Mouse (Mus musculus): ENCODE results near the gene Usp6nl. TPM values are rescaled to one million over a fixed set of nuclear protein-coding genes. Genes with fewer than 3 reads are reported as not detected.

The Usp6nl gene
- polyA plus RNA-seq, 1 experiment from 2014 or later, result 8.6 TPM

GRCm38 (mm10) chr2:6309373-6309821, 13.1 kb upstream of the Usp6nl start:
- 61% methylated on average over 6 of the region's 6 CpGs for WGBS
- ATAC-seq (ENCODE audit: low FRiP score, low read depth), result peak; percentile 19; the same call in 1 of the 2 replicates
- no peak overlapping the region for H3K4me2 ChIP-seq (replicated peaks)
- no peak overlapping the region for H3K4me3 ChIP-seq
- H3K27me3 ChIP-seq, result no peaks in the 10 kb centered on the region
- H3K27ac ChIP-seq, result no peak overlapping the region
- H3K36me3 ChIP-seq, result no peaks in the 10 kb centered on the region
- no peaks in the 10 kb centered on the region for H3K4me1 ChIP-seq
- H3K9me3 ChIP-seq, result no peaks in the 10 kb centered on the region
- H3K9ac ChIP-seq, result no peak overlapping the region

GRCm38 (mm10) chr2:6312764-6313163, 9.7 kb upstream of the Usp6nl start:
- no peaks in the 10 kb centered on the region for H3K36me3 ChIP-seq
- H3K4me3 ChIP-seq, result no peak overlapping the region
- no peaks in the 10 kb centered on the region for H3K9me3 ChIP-seq
- 90% methylated on average over 10 of the region's 10 CpGs for WGBS
- H3K27me3 ChIP-seq, result no peaks in the 10 kb centered on the region
- no peak for ATAC-seq (ENCODE audit: low FRiP score, low read depth)
- no peak overlapping the region for H3K27ac ChIP-seq
- H3K9ac ChIP-seq, result no peak overlapping the region
- H3K4me2 ChIP-seq (replicated peaks), result no peak overlapping the region
- no peaks in the 10 kb centered on the region for H3K4me1 ChIP-seq

- Histone ChIP-seq H3K4me2 (replicated peaks) (no peak overlapping the region), H3K9me3 (no peaks in the 10 kb centered on the region), H3K27me3 (no peaks in the 10 kb centered on the region), H3K4me1 (no peaks in the 10 kb centered on the region), H3K27ac (no peak overlapping the region), H3K4me3 (no peak overlapping the region), H3K36me3 (no peaks in the 10 kb centered on the region), H3K9ac (no peak overlapping the region)
- 63% methylated on average over 1 of the region's 1 CpGs for WGBS
- ATAC-seq (ENCODE audit: low FRiP score, low read depth), result no peak
Observed at GRCm38 (mm10) chr2:6313733-6314132, 8.7 kb upstream of the Usp6nl start.

- Histone ChIP-seq H3K27ac (no peak overlapping the region), H3K4me1 (peaks cover 23% of the 10 kb centered on the region), H3K4me2 (replicated peaks) (no peak overlapping the region), H3K27me3 (no peaks in the 10 kb centered on the region), H3K9ac (no peak overlapping the region), H3K9me3 (no peaks in the 10 kb centered on the region), H3K36me3 (no peaks in the 10 kb centered on the region), H3K4me3 (no peak overlapping the region)
- no peak for ATAC-seq (ENCODE audit: low FRiP score, low read depth)
- WGBS, result 69% methylated on average over 3 of the region's 3 CpGs
Observed at GRCm38 (mm10) chr2:6320153-6320552, 2.3 kb upstream of the Usp6nl start.

- H3K36me3 ChIP-seq, result no peaks in the 10 kb centered on the region
- peak overlapping the region; percentile 65 for H3K4me2 ChIP-seq (replicated peaks)
- no peaks in the 10 kb centered on the region for H3K9me3 ChIP-seq
- peak overlapping the region; percentile 95 for H3K9ac ChIP-seq
- H3K4me3 ChIP-seq, result peak overlapping the region; percentile 88
- 3% methylated on average over 9 of the region's 9 CpGs for WGBS
- ATAC-seq (ENCODE audit: low FRiP score, low read depth), result peak; percentile 20
- H3K4me1 ChIP-seq, result peaks cover 23% of the 10 kb centered on the region
- H3K27me3 ChIP-seq, result no peaks in the 10 kb centered on the region
- H3K27ac ChIP-seq, result peak overlapping the region; percentile 98
Observed at GRCm38 (mm10) chr2:6321769-6322375, 595 bp upstream of the Usp6nl start.

- Histone ChIP-seq H3K36me3 (no peaks in the 10 kb centered on the region), H3K27me3 (no peaks in the 10 kb centered on the region), H3K4me3 (peak overlapping the region; percentile 88), H3K9ac (peak overlapping the region; percentile 95), H3K27ac (peak overlapping the region; percentile 98), H3K4me2 (replicated peaks) (peak overlapping the region; percentile 65), H3K9me3 (no peaks in the 10 kb centered on the region), H3K4me1 (peaks cover 23% of the 10 kb centered on the region)
- ATAC-seq (ENCODE audit: low FRiP score, low read depth), result peak; percentile 67
- under 1% methylated on average over 58 of the region's 70 CpGs for WGBS
Observed at GRCm38 (mm10) chr2:6322938-6323521, 563 bp downstream of the Usp6nl start.

DNA sequence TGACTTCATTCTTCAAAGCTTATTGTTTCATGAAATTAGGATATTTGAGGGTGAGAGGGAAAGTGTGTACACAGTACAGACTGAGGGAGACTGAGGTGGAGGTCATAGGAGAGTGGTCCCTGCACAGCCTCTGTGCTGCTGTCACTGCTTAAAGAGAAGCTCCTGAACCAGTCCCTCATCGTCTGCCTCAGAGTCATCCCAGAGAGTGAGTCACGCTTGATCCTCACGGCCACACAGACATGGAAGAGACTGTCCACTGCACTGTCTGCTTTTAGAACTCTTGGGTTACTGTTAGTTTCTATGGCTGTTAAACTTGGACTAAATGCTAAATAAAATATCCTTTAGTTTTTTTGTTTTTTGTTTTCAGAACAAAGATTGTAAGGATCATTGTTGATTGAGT, 3.2 kb downstream of the Usp6nl start:
- 73% methylated on average over 3 of the region's 3 CpGs for WGBS
- Histone ChIP-seq H3K4me3 (no peak overlapping the region), H3K36me3 (no peaks in the 10 kb centered on the region), H3K9me3 (no peaks in the 10 kb centered on the region), H3K9ac (no peak overlapping the region), H3K27me3 (no peaks in the 10 kb centered on the region), H3K4me1 (peaks cover 26% of the 10 kb centered on the region), H3K4me2 (replicated peaks) (no peak overlapping the region), H3K27ac (no peak overlapping the region)
- ATAC-seq (ENCODE audit: low FRiP score, low read depth), result no peak

DNA sequence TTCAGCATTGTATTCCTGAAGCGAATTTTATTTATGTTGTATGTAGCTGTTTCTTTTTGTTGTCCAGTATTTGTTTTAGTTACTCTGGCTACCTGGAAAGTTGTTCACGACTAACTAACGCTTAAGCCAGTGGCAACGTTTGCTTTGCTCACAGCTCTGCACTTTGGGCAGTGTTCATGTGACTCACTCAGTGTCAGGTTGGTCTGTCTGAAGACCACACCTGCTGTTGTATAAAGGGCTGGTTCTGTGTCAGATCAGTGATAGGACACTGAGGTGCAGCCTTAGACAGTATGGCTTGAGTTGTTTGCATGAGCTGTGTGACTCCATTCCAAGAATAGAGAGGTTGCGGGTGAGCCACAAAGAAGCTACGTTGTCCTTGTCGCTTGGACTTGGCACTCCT, 6.5 kb downstream of the Usp6nl start:
- Histone ChIP-seq H3K27me3 (no peaks in the 10 kb centered on the region), H3K4me1 (peaks cover 25% of the 10 kb centered on the region), H3K9me3 (no peaks in the 10 kb centered on the region), H3K9ac (no peak overlapping the region), H3K4me3 (no peak overlapping the region), H3K36me3 (no peaks in the 10 kb centered on the region), H3K27ac (no peak overlapping the region), H3K4me2 (replicated peaks) (no peak overlapping the region)
- WGBS, result 83% methylated on average over 7 of the region's 7 CpGs
- no peak for ATAC-seq (ENCODE audit: low FRiP score, low read depth)

DNA sequence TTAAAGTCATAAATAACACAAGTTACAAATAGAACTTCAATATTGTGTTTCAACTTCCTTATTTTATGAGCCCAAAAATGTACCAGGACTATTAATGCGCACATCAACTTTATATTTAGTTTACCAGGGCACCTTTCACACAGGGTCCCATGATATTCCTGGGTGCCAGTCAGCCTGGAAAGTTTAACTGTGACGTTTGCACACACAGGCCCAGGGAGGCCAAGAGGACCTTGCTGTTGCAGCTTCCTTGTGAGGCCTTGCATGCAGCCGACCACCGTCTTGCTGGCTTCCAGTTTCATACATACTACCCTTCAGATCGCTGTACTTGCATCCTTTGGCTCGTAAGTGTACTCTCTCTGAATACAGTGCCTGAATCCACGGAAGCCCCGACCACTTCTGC, 8.3 kb downstream of the Usp6nl start:
- no peak overlapping the region for H3K9ac ChIP-seq
- no peak overlapping the region for H3K4me2 ChIP-seq (replicated peaks)
- no peak overlapping the region for H3K4me3 ChIP-seq
- ATAC-seq (ENCODE audit: low FRiP score, low read depth), result no peak
- H3K27me3 ChIP-seq, result no peaks in the 10 kb centered on the region
- H3K4me1 ChIP-seq, result peaks cover 23% of the 10 kb centered on the region
- no peaks in the 10 kb centered on the region for H3K9me3 ChIP-seq
- 86% methylated on average over 8 of the region's 8 CpGs for WGBS
- no peaks in the 10 kb centered on the region for H3K36me3 ChIP-seq
- H3K27ac ChIP-seq, result no peak overlapping the region

DNA sequence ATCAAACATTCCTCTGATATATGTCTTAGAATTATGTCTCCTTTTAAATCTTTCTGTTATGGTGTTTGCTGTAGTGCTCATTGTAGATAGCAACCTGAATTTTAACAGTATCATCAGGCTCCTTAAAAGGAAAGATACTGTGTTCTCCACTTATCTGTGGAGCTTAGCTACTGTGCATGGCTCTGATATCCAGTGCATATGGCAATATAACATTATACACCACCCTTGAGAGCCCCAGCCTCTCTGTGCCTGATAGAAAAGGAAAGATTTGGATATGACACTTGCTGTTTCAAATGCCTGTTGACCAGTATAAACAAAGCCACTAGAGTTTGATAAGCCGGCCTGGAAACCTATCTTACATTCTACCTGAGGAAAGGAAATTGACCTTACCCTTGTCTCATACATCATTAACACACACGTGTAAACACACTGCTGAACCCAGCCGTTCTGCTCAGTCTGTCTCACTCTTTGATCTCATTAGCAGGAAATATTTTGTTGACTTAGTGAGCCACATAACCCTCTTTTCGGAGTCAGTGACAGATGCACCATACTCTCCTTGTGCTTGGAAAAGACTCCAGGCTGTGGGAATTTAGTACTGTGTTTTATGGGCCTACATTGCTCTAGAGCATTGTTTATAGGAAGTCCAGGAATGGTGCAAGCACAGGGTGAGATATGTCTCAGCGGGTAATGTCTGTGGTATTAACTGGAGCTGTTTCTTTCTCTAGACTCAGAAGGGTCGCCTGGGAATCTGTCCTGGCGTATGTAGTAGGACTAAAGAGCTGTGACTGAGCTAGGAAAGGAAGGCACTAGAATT, 9.1 kb downstream of the Usp6nl start:
- Histone ChIP-seq H3K27me3 (no peaks in the 10 kb centered on the region), H3K27ac (no peak overlapping the region), H3K9me3 (no peaks in the 10 kb centered on the region), H3K4me2 (replicated peaks) (no peak overlapping the region), H3K36me3 (no peaks in the 10 kb centered on the region), H3K4me1 (peaks cover 23% of the 10 kb centered on the region), H3K4me3 (no peak overlapping the region), H3K9ac (no peak overlapping the region)
- no peak for ATAC-seq (ENCODE audit: low FRiP score, low read depth)
- 39% methylated on average over 7 of the region's 7 CpGs for WGBS

- Histone ChIP-seq H3K36me3 (no peaks in the 10 kb centered on the region; the same call in 1 of the 2 replicates), H3K9me3 (no peaks in the 10 kb centered on the region), H3K4me1 (peaks cover 23% of the 10 kb centered on the region), H3K9ac (no peak overlapping the region), H3K4me3 (no peak overlapping the region), H3K27me3 (no peaks in the 10 kb centered on the region), H3K27ac (no peak overlapping the region), H3K4me2 (replicated peaks) (no peak overlapping the region)
- WGBS, result 64% methylated on average over 1 of the region's 1 CpGs
- no peak for ATAC-seq (ENCODE audit: low FRiP score, low read depth)
Observed at GRCm38 (mm10) chr2:6333570-6333969, 11.1 kb downstream of the Usp6nl start.

DNA sequence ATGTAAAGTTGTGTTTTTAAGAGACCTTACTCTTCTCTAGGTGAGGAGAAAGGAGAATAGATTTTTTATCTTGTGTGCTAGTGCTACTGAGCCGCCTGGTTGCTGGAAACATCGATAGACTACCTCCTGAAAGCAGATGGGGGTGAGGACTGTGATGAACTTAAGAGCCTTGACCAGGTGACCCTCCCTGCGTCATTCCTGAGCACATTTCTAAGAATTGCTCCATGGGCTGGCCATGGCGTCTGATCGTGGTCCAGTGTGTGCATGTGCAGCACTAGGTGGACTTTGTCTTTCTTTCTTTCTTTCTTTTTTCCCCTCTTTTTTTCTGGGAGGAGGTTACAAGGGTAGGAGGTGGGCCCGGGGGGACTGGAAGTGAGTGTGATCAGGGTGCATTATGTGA, 11.5 kb downstream of the Usp6nl start:
- peaks cover 21% of the 10 kb centered on the region for H3K4me1 ChIP-seq
- ATAC-seq (ENCODE audit: low FRiP score, low read depth), result no peak
- no peaks in the 10 kb centered on the region for H3K27me3 ChIP-seq
- H3K9me3 ChIP-seq, result no peaks in the 10 kb centered on the region
- WGBS, result 86% methylated on average over 6 of the region's 6 CpGs
- no peak overlapping the region for H3K4me3 ChIP-seq
- H3K36me3 ChIP-seq, result no peaks in the 10 kb centered on the region; the same call in 1 of the 2 replicates
- H3K9ac ChIP-seq, result no peak overlapping the region
- H3K4me2 ChIP-seq (replicated peaks), result no peak overlapping the region
- H3K27ac ChIP-seq, result no peak overlapping the region

All from limb, embryonic 13.5 days (tissue).